Mouse (Mus musculus) gastrocnemius, postnatal 36 days (tissue): ENCODE data around the gene Dedd2. TPM values are rescaled to one million over a fixed set of nuclear protein-coding genes. Genes with fewer than 3 reads are reported as not detected.

Source experiments
- DNase-seq, 2 experiments: peaks; one replicate each; pipeline ENCODE4 v3.0.0; 2022
- intact Hi-C: fragments of 180-260 bp; cut with DNase I; formaldehyde crosslinking; loops from one replicate; pipeline ENCODE4 v1.15.1; 2025
- total RNA-seq, 2 experiments: library from RNA; stranded (reverse); gene quantifications; 2 replicates each; pipeline ENCODE4 v1.2.3; 2021

Dedd2 gene
- total RNA-seq, 2 experiments from 2014 or later: 8.4 to 10.7 TPM

DNA sequence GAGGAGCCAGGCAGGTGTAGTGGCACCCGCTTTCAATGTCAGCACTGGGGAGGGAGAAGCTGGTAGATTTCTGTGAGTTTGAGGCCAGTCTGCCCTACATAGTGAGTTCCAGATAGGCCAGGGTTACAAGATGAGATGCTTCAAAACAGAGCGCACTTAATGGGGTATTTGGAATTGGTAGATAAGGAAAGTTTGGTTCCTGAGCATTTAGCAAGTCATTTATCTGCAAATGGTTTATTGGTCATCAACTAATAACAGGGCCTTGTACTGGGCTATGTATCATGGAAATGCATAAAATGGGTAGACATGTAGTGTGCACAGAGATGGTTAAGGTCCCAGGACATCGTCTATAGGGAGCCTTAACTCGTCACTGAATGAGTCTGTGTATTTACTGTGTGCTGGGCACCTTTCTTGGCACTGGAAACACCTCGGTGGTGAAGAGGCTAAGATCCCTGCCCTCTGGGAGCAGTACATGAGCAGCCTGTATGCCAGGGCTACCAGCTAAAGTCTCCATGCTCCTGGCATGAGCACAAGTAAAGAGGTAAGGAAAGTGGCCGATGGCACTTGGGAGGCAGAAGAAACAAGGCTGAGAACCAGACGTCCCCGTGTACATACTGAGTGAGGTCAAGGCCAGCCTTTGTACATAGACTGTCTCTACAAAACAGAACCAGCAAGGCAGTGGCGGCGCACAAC, 2.0 kb upstream of the Dedd2 start:
- intact Hi-C loops: no loop called here
- DNase-seq: no peak

DNA sequence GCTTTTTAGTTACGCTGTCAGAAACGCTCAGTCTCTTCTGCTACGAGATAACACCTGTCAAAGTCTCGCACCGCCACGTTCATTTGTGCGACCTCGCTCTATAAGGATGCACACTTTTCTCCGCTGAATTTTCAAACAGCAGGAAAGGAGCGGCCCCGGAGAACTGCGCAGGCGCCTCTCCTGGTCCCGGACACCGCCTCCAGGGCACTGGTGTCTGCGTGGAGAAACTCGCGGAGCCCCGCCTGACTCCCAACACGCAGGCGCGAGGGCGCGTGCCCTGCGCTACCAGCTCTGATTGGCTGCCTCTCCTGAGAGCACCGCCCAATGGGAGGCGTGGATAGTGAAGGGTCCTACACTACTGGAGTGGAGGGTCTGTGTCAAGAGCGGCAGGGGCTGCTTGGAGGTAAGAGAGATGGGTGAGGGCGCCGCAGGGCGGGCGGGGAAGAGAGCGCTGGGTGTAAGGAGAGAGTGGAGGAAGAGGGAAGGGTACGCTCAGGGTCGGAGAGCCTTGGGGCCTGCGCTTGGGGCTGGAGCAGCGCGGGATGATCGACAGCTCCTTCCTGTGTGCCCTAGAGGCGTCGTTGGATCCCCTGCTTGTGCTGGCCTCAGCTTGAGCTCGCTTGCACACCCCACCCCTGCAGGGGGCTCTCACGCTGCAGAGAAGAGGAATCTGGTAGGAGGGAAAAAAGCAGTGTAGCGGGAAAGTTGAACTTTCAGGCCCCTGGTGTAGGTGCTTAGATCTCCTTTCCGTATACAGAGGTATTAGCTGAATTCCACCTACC, 878 bp upstream of the Dedd2 start, which contains the start of gene Zfp526:
TSS of gene Zfp526 (plus strand) at position 324 of the 782 bp plus-strand sequence.
- DNase-seq: peak; percentile 95 to 98
- intact Hi-C loops: no loop called here

GRCm38 (mm10) chr7:25219756-25220456, 509 bp downstream of the Dedd2 start:
- intact Hi-C loops: loop anchor here (5.0 kb wide), 1 partner anchor 1937 kb away; no protein-coding TSS in a partner anchor

DNA sequence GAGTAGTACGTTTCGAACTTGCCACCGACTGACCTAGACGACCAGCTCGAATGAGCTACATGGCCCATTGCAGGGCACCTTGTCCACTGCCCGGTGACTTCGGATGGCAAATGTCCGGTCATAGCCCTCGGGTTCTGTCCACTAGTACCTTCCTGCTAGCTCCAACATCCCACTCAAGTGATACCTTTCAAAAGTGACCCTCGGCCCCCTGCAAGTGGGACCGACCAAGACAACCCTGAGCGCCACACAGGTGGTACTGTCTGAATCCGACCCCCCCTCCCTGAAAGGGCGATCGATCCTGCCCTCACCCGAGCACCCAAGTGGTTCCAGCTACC, 1.0 kb downstream of the Dedd2 start:
- intact Hi-C loops: loop anchor here (5.0 kb wide), 1 partner anchor 1938 kb away; no protein-coding TSS in a partner anchor
- DNase-seq: no peak

More at GRCm38 (mm10) chr7:25219756-25220456, 509 bp downstream of the Dedd2 start:
- DNase-seq: peak; percentile 91 to 95

DNA sequence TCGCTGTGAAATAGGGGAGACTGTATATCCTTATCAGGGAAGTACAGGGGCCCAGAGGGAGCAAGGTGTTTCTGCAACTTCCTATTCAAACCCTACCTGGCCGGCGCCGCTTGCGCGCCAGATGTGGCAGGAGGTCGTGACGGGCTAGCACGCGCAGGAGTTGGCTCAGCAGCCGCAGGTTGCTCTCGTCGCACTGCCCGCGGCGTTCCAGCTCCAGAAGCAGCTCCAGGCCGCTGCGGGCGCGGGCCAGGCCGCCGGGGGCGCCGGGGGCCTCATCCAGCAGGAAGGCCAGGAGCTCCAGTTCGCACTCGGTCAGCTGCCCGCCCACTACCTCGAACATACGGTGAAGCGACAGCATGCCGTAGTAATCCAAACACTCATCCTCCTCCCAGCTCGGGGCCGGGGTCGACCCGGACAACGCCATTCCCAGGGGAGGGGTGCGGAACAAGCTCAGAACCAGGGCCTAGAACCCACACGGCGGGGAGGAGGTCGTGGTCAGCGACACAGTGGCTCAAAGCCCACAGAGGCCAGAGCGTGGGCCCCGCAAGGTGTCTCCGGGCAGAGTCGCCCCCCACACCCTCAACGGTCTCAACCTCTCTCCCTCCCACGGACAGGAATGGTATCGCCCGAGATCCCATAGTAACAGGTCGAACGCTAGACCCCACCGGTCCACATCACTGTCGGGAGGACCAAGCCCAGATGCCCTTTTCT, 1.6 kb downstream of the Dedd2 start:
- intact Hi-C loops: loop anchor here (5.0 kb wide), 1 partner anchor 1938 kb away; no protein-coding TSS in a partner anchor
- DNase-seq: no peak

DNA sequence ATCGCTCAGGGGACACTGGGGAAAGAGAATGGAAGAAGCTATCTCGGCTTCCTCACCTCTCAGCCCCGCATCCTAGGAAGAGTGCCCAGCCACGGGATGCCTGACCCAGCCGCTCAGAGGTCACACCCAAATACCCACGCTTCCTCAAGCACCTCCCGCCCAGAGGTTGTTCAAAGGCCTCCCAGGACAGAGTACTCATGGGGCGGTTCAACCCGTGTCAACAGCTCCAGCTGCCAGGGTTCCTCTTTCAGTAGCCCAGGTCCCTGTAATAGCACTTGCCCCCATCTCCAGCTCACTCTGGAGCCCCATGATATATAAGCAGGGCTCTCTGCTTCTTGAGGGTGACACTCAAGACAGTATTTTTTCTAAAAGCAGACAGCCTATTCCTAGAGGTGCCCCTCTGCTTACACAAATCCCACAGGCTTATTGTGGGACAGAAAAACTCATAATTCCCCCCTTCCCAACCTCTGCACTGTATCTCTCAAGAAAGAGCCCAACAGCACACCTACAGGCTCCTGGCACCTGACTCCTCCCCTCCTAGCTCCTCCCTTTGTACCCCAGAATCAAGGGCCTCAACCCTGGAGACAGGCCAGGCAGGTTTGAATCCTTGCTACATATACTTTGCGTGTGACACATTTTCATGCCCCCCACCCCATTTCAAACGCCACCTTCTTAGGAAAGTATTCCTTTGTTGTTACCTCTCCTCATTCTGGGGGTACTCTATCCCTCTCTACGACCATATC, 2.6 kb downstream of the Dedd2 start:
- no peak for DNase-seq
- intact Hi-C loops: loop anchor here (5.0 kb wide), 1 partner anchor 1939 kb away; no protein-coding TSS in a partner anchor

- DNase-seq: no peak
- intact Hi-C loops: no loop called here
Observed at GRCm38 (mm10) chr7:25214172-25214571, 6.2 kb downstream of the Dedd2 start.

DNA sequence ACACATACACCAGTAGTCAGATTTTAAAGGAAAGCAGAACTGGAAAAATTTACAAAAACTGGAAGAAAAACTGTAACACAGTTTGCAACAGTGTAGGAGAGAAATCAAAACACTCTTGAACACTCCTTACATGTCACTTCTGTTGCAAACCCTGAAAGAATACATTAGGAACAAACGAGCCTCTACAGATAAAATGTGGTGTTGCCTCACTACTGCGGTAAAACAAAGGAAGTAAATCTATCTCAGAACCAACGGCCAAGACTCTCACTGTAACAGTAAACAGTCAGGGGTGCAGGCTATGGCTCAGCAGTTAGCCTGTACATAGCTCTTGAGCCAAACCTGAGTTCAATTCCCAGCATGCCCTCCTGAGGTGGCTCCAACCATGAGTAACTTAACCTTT, 7.3 kb downstream of the Dedd2 start:
- no peak for DNase-seq
- intact Hi-C loops: no loop called here

- DNase-seq: peak; percentile 65 to 78
- intact Hi-C loops: no loop called here
Observed at GRCm38 (mm10) chr7:25210482-25210881, 9.9 kb downstream of the Dedd2 start.

- intact Hi-C loops: no loop called here
- DNase-seq: no peak
Observed at GRCm38 (mm10) chr7:25209161-25209622, 11.2 kb downstream of the Dedd2 start.

DNA sequence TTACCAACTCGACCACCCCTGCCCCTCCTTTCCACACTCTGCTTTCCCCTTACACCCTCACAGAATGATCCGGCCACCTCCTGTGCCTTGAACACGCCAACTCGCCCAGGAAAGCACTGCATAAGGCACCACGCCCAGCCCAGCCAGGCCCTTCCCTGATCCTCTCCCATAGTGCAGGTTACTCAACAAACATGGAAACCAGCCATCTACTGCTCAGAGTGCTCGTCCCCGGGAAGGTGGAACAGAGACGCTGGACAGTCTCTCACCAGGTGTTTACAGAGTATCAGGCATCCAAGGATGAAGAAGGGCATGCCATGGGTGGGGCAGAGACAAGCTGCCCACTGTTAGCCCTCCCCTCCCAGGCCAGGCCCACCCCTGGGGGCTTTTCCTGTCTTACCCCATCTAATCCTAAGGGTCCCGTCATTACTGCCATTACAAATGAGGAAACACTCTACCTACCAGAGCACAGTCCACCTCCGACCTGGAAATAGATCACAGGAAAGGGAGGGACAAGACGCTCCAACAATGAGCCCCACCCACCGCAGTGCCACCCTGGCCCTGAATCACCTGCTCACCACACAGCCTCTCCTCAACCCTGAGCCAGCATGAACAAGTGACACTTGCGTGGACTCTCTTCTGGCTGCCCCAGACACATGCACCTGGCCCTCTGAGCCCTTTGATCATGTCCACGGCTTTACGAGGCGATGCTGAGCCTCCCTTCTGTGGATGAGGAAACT, 14.2 kb downstream of the Dedd2 start:
- no peak for DNase-seq

GRCm38 (mm10) chr7:25205355-25206093, 14.9 kb downstream of the Dedd2 start:
- intact Hi-C loops: no loop called here
- no peak for DNase-seq

More for the DNA sequence above, 14.2 kb downstream of the Dedd2 start:
- intact Hi-C loops: no loop called here

GRCm38 (mm10) chr7:25203624-25204023, 16.8 kb downstream of the Dedd2 start:
- no peak for DNase-seq
- intact Hi-C loops: no loop called here

- intact Hi-C loops: no loop called here
- DNase-seq: no peak
Observed at GRCm38 (mm10) chr7:25197384-25198018, 22.9 kb downstream of the Dedd2 start.

DNA sequence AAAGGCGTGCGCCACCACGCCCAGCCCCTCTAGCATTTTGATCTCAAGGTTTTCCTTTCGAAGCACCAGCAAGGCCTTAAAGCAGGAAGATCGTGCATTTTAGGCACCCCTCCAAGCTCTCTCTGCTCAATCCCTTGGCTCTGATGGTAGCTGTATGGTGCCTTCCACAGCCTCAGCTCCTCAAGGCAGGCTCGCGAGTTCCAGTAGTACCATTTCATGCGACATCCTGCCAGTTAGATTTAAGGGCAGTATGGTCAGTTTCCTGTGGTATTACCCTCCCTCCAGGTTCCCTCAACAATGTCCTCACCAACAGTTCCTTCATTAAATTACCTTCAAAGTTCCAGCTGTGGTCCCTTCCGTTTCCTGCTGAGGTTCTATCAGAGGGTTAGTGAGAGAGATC, 24.3 kb downstream of the Dedd2 start:
- intact Hi-C loops: no loop called here
- DNase-seq: no peak

GRCm38 (mm10) chr7:25195148-25195547, 25.3 kb downstream of the Dedd2 start:
- intact Hi-C loops: no loop called here
- no peak for DNase-seq

DNA sequence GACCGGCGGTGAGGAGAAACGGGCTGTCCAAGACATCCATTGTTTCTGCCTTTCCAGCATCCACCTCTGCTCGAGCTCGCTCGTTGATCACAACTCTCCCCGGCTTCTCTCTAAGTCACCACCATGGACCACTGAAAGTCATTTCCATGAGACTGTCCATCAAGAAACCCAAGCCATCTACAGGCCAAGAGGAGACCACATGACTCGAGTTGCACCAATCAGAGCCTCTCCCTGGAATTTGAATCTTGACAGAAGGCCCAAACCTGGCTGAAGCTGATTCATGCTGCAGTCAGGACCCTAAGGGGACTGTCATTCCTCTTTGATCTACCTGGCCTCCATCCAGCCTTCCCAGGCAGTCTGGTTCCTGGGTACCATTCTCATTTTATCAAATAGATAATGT, 28.3 kb downstream of the Dedd2 start:
- intact Hi-C loops: no loop called here
- DNase-seq: no peak

DNA sequence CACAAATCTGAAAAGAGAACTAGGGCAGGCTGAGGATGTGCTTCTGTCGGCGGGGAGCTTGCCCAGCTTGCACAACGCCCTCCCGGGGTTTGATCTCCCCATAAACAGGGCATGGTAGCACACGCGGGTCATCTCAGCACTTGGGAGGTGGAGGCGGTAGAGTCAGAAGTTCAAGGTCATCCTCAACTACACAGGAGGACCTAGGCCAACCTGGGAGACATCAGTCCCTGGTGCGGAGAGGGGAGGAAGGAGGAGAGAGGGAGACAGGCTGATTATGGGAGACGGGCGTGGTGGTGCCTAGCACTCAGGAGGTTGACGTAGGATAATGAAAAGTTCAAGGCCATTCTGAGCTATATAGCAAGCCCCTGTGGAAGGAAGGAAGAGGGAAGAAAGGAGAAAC, 29.6 kb downstream of the Dedd2 start:
- DNase-seq: no peak
- intact Hi-C loops: no loop called here
